Mouse (Mus musculus): ENCODE measurements around the gene Gm21988.

The Gm21988 gene

DNA sequence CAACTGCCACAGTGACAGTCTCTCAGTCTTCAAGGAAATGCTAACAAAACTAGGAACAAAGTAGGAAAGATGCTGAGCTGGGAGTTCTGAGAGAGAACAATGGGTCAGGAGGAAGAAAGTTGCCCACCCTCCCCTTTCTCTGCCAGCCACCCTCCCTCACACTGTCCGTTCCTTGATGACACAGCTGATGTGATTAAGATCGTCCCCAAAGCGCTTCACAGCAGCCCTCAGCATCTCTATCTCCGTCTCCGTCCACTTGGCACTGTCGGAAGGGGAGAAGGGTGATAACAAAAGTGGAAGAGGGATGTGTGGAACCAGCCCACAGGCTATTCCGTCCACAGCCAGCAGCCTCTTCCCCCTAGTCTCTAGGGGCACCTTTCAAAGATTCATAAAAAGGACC is 2.9 kb downstream of the Gm21988 start:
- DNase-seq (ENCODE audit: low read depth, low spot score), result no peak

DNA sequence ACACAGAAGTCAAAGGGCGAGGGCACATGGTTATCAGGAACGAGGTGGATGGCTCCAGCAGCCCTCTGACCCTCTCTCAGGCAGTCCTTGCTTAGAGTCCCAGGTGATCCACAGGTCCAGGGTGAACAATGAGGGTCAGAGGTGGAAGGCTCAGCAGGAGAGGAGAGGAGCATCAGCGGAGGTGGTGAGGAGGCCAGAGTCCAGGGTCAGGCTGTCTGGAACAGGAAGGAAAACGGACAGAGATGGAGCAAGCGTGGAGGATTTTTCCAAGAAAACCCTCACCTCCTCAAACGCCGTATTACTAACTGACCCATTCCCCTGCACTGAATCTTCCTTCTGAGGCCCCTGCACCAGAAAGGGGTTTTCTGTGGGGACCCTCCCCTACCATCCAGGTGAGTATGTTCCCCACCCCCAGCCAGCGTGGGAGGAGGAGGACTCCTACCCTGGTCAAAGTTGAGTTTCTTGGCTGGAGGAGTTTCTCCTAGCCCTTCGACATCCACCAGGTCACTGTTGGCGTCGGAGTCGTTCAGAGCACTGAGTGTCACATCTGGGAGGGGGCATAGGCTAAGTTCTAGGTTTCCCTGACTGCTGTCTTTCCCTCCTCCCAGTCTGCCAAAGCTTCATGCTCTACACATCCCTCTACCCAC is 4.3 kb downstream of the Gm21988 start:
- DNase-seq (ENCODE audit: low read depth, low spot score), result no peak

GRCm38 (mm10) chr11:70234497-70234896 is 5.1 kb downstream of the Gm21988 start:
- DNase-seq (ENCODE audit: low read depth, low spot score), result no peak

- no peak for DNase-seq (ENCODE audit: low read depth, low spot score)
Measured at GRCm38 (mm10) chr11:70234037-70234436, 5.6 kb downstream of the Gm21988 start.

DNA sequence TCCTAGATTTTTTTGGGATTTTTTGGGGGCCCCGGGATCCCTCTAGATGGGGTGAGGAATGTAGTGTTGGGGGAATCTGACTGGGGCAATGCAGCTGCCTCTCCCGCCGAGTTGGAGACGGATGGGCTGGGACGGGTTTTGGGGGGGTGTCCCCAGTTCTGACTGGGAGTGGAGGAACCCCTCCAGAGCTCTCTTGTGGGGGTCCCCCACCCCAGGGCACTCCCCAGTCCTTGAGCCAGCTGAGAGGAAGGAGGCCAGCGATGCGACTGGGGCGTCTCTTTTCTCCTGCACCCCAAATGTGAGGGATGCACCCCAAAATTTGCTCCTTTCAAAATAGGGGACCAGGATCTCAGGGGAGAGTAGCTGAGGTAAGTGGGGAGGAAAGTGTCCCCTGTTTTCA is 6.6 kb downstream of the Gm21988 start:
- DNase-seq (ENCODE audit: low read depth, low spot score), result no peak

DNA sequence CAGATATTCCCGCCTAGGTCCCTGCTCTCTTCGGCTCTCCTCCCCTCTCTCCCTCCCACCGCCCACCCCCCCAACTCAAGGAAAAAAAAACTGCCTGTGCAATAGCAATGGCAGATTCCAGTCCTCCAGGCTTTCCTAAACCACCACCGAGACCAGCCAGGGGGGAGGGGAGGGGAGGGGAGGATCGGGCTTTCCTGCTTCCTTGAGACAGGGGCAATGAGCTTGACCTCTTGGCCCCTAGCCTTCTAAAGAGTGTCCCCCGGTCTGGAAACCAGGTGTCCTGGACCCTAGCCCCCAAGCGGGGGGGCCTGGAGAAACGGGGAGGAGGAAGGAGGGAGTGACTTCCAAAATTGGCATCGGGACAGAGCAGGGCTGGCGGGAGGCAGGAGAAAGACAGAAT is 7.1 kb downstream of the Gm21988 start:
- DNase-seq (ENCODE audit: low read depth, low spot score), result no peak

- DNase-seq (ENCODE audit: low read depth, low spot score), result no peak
Measured at GRCm38 (mm10) chr11:70230239-70230727, 9.3 kb downstream of the Gm21988 start.

- DNase-seq (ENCODE audit: low read depth, low spot score), result no peak
Measured at GRCm38 (mm10) chr11:70229260-70230010, 10.2 kb downstream of the Gm21988 start, which contains the start of gene Bcl6b. Gene Bcl6b (minus strand): TSS chr11:70229798.

DNA sequence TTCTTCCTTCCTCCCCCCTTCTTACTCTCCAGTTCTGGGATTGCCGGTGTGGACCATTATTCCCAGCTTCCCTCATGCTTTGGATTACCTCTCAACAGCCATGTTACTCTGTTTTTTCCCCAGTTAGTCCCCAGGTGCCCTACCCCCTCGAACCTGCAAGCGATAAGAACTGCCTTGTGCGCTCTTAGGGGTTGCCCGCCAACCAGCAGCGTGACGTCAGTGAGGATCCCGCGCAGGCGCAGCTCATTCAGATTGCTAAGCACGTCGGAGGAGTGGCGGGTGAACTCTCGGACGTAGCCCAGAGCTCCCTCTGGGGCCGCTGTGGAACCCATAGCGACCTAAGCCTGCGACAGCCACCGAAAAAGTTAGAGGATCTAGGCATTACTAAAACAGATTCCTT is 10.8 kb downstream of the Gm21988 start:
- no peak for DNase-seq (ENCODE audit: low read depth, low spot score)

DNA sequence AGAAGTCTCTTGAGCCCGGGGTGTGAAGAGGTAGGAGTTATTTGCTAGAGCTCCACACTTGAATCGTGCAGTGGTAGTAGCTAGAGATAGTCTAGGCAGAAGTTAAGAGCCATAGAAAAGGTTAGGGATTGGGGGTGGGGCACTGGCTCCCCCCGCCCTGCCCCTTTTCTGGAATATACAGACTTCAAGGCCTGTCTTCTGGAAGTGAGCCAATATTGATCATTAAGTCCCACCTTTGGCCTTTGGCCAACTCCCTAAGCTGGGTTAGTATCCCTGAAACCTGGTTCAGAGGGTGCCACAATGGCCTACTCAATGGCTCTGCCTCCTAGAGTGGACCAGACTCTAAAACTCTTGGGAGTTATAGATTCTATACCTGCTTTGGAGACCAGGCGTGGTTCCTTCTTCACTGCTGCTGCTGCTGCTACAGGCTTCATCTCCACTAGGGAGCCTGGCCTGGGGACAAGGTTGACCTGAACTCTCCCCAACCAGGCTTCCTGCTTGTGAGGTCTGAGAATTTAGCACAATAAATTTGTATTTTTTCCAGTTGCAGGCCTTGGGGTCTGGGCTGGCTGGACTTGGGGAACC is 11.9 kb downstream of the Gm21988 start:
- DNase-seq (ENCODE audit: low read depth, low spot score), result no peak

- no peak for DNase-seq (ENCODE audit: low read depth, low spot score)
Measured at GRCm38 (mm10) chr11:70227126-70227525, 12.5 kb downstream of the Gm21988 start.

DNA sequence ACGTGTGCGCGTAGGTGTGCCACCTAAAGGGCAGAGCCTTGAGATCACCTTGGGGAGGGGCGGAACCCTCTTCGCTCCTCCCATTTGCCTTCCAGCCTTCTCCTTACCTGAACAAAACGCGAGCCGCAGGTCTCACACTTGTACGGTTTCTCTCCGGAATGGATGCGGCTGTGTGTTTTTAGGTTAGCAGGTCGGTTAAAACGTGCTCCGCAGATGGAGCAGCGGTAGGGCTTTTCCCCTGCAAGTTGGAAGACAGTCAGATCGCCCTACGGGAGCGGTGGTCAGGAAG is 13.1 kb downstream of the Gm21988 start:
- no peak for DNase-seq (ENCODE audit: low read depth, low spot score)

DNA sequence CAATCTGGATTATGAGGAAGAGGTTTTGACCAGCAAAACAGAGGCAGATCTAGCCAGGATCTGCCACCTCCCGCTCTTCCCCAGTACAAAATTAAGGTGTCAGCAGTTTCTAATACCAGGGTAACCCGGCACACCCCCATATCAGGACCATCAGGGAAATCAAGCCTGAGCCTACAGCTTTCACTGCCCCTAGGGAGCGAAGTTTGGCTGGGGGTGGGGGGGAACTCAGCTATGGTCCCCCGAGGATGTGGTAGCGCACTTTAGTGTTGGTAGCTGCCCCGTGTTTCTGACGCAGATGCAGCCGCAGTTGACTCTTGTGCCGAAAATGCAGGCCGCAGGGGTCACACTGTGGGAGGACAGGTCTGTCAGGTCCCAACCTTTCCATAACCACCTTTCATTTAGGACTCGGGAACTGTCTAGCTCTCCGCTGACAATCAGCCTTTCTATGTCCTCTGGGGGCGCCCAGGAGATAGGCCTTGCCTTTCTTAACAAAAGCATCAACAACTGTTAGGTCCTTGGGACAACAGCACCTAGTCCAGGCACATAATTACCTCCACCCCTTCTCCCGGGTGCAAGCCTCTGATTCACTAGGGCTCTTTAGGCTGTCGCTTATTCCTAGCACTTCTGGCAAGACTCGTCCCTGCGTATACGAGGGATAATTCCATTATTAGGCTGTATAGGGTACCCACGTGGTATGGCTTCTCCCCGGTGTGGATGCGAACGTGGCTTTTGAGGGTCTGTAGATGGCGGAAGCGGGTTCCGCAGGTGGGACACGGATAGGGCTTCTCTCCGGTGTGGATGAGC is 13.6 kb downstream of the Gm21988 start:
- DNase-seq (ENCODE audit: low read depth, low spot score), result no peak

- no peak for DNase-seq (ENCODE audit: low read depth, low spot score)
Measured at GRCm38 (mm10) chr11:70223724-70224123, 15.9 kb downstream of the Gm21988 start.

- DNase-seq (ENCODE audit: low read depth, low spot score), result no peak
Measured at GRCm38 (mm10) chr11:70221603-70222500, 17.8 kb downstream of the Gm21988 start.

DNA sequence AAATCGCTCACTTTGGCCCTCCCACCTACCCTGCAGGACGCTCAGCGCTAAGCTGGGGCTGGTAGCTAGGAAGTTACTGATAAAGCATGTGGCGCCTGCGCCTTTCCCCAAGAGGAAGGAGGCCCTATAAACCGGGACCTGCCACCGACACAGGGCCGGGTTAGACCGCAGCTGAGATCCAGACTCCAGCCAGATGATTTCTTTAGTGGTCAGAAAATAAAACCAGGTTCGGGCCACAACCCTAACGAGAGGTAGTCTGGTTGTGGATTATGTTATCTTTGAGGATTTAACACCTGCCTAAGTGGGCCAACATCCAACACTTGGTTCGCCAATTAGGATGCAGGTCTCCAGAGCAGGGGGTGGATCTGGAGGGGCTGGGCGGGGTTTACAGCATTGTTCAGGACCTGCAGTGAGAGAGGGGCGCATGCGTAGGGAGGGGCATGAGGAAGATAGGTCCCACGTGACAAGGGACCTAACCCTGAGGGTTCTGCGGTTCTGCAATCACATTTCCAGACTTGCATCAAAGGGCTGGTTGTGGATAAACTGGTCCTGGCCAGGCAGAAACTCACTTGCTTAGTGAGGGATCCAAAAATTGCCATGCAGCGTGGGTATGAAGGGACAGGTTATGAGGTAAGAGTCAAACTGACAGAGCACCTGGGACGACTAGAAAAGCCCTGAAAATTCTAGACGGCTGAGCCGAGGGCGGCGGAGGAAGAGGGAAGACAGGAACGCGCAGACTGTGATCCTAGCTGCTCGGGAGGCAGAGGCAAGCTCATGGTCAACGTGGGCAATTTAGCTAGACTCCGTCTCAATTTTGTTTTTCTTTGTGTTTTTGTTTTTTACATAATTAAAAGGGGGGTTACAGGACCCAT is 18.7 kb downstream of the Gm21988 start, which contains the start of gene Slc16a13:
Gene Slc16a13 (minus strand): TSS at position 334 of the 872 bp plus-strand sequence.
- peak; percentile 98 for DNase-seq (ENCODE audit: low read depth, low spot score)

DNA sequence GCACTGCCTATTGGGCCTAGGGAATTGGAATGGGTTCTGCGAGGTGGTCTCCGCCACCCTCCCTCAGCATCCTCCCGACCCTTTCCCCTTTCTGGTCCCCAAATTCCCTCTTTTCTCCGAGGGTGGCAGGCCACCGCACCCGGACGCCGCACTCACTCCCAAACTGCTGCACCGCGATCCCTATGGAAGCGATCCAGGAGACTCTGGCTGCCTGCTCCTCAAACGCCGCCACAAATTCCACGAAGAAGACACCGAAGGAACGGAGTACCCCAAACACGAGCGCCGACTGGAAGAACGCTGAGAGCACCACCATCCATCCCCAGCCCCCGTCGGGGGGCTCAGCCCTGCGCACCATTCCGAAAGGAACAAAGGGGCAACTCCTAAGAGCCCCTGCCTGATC is 19.3 kb downstream of the Gm21988 start:
- no peak for DNase-seq (ENCODE audit: low read depth, low spot score)

DNA sequence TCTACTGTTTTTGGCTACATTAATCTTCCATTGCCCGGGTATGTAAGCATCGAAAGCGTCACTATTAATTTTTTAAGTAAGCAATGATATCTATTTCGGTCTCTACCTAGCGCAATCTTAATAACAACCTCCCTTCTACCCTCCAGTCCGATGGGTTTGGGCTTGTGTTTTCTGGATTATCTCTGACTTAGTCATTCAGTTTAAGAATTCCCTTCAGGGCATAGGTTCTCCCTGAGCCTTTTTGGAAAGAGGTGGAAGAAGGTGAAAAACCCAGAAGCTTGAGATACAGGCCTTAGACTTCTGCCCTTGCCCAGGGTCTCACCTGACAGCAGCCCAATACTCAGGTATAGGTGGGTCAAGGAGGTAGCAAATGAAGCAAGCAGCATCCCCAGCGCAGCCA is 19.8 kb downstream of the Gm21988 start:
- DNase-seq (ENCODE audit: low read depth, low spot score), result no peak

DNA sequence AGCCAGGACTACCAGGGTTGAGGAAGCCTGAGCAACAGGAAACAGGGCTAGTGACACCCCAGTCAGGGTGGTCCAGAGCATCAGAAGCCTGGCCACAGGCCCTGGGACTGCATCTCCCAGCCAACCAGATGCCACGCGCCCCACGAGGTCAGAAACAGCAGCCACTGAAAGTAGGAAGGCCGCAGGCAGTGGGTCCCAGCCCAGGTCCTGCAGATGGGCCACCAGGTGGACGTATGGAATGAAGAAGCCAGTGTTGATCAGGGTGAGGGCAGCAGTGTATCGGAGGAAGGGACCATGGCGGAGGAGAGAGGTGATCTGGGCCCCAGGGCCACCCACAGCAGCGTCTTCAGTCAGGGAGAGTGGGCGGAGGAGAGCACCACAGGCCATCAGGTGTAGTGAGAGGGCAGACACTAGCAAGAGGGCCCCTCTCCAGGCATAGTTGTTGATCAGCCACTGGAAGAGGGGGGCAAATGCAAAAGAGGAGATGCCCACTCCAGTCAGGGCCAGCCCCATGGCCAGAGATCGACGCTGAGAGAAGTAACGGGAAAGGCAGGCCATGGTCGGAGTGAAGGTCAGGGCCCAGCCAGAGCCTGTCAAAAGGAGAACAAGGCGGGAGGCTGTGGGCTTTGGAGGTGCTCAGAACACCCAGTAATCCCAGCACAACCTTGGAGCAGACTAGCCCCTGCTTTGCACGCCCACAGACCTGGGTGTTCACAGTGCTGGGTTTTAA is 20.7 kb downstream of the Gm21988 start:
- DNase-seq (ENCODE audit: low read depth, low spot score), result no peak
